Mouse (Mus musculus): ENCODE measurements around the gene Fnip2. TPM values are rescaled to one million over a fixed set of nuclear protein-coding genes. Genes with fewer than 3 reads are reported as not detected.
"Not testable (repeated sequence)": the region's sequence is repeated elsewhere in the genome, so short reads cannot be mapped to it uniquely, and the experiment has no call there.

The Fnip2 gene
- polyA plus RNA-seq, 1 experiment from 2014 or later, result 9.4 TPM

DNA sequence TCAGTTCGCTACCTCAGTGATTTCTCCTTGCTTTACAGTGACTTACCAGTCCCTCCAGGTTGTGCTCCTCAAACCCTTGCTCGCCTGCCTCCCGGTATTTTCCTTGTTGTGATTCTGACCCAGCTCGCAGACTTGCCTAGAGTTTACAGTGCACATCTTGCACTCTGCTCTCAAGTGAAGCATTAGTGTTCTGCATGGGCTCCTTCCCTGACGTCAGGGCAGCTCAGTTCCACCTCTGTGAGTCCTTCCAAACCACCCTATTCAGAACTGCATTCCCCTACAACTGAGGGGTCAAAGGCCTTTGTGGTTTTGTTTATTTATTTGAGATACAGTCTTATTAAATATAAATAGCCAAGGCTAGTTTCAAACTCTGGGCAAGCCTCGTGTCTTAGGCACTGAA lies 10.6 kb upstream of the Fnip2 start:
- WGBS, result 74% methylated on average over 6 of the region's 6 CpGs
- no peak overlapping the region for H3K4me3 ChIP-seq (ENCODE audit: low read depth, low read length)
- H3K27me3 ChIP-seq (ENCODE audit: control insufficient read depth, insufficient read depth, low read length), result no peaks in the 10 kb centered on the region
- H3K27ac ChIP-seq (ENCODE audit: low read depth, low read length), result no peak overlapping the region
- no peaks in the 10 kb centered on the region for H3K9me3 ChIP-seq (ENCODE audit: control insufficient read depth, low read length)
- H3K36me3 ChIP-seq (ENCODE audit: control insufficient read depth, insufficient read depth, low read length), result no peaks in the 10 kb centered on the region
- H3K4me2 ChIP-seq (ENCODE audit: low read depth, low read length, severe bottlenecking), result no peak overlapping the region
- DNase-seq (ENCODE audit: low spot score), result no peak
- H3K9ac ChIP-seq (ENCODE audit: low read length), result no peak overlapping the region
- H3K4me1 ChIP-seq (replicated peaks; ENCODE audit: control insufficient read depth, insufficient read depth, low read length), result no peaks in the 10 kb centered on the region; the same call in 1 of the 2 replicates
- no peak for ATAC-seq (replicated peaks; ENCODE audit: low FRiP score)

DNA sequence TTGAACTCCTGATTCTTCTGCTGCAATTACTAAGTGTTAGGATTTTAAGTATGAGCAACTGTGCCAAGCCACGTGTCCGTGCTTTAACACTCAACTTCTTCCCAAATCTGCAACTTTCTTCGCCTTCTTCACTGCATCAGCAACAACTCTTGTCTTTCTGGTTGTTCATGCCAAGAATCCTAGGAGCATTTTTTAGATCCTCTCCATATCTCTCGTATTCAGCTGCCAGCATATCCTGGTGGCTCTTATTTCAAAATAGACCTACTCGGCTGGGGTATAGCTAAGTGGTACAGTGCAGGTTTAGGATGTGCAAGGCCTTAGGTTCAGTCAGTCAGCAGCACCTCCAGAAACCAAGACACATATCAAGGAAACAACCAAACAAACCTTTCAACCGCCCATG lies 10.0 kb upstream of the Fnip2 start:
- 88% methylated on average over 6 of the region's 6 CpGs for WGBS
- no peak for ATAC-seq (replicated peaks; ENCODE audit: low FRiP score)

DNA sequence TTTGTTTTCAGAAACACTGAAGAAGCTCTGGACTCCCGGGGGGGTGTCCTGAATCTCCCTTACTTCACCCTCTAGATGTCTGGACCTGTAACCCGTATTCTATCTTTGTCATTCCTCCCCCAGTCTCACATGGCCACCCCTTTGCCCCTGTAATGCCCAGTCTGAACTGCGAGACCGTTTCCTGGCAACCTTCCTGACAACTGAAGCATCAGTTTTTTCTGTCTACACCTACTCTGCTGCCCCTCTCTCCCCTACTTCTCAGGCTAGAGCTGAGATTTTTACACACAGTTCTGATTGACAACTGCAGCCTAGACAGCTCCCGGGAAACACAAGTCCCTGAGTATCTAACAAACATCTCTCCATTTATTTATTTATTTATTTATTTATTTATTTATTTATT lies 9.3 kb upstream of the Fnip2 start:
- Histone ChIP-seq H3K4me1 (replicated peaks; ENCODE audit: control insufficient read depth, insufficient read depth, low read length) (no peaks in the 10 kb centered on the region; the same call in 1 of the 2 replicates), H3K27me3 (ENCODE audit: control insufficient read depth, insufficient read depth, low read length) (no peaks in the 10 kb centered on the region), H3K9me3 (ENCODE audit: control insufficient read depth, low read length) (no peaks in the 10 kb centered on the region), H3K27ac (ENCODE audit: low read depth, low read length) (no peak overlapping the region), H3K9ac (ENCODE audit: low read length) (no peak overlapping the region), H3K36me3 (ENCODE audit: control insufficient read depth, insufficient read depth, low read length) (no peaks in the 10 kb centered on the region), H3K4me2 (ENCODE audit: low read depth, low read length, severe bottlenecking) (no peak overlapping the region), H3K4me3 (ENCODE audit: low read depth, low read length) (no peak overlapping the region)
- ATAC-seq (replicated peaks; ENCODE audit: low FRiP score) (no peak), DNase-seq (ENCODE audit: low spot score) (no peak)
- 48% methylated on average over 5 of the region's 5 CpGs for WGBS

More for the DNA sequence above, 10.0 kb upstream of the Fnip2 start:
- Histone ChIP-seq H3K4me1 (replicated peaks; ENCODE audit: control insufficient read depth, insufficient read depth, low read length) (no peaks in the 10 kb centered on the region; the same call in 1 of the 2 replicates), H3K9me3 (ENCODE audit: control insufficient read depth, low read length) (no peaks in the 10 kb centered on the region), H3K27ac (ENCODE audit: low read depth, low read length) (no peak overlapping the region), H3K36me3 (ENCODE audit: control insufficient read depth, insufficient read depth, low read length) (no peaks in the 10 kb centered on the region), H3K4me2 (ENCODE audit: low read depth, low read length, severe bottlenecking) (no peak overlapping the region), H3K9ac (ENCODE audit: low read length) (no peak overlapping the region), H3K27me3 (ENCODE audit: control insufficient read depth, insufficient read depth, low read length) (no peaks in the 10 kb centered on the region), H3K4me3 (ENCODE audit: low read depth, low read length) (no peak overlapping the region)
- DNase-seq (ENCODE audit: low spot score), result no peak

DNA sequence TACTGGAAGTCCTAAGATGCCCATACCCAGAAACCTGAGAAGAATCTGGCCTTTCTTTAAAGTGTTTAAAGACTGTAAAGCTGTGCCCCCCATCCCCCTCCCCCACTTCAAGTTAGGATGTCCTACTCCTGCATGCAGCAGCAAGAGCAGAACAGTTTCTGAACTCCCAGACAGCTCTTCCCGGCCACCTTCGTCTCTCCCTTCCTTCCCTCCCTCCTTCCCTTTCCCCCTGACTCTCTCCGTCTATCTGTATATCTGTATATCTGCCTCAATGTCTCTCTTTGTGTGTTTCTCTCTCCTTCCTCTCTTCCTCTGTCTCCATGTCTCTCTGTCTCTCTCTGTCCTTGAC lies 8.8 kb upstream of the Fnip2 start:
- no peaks in the 10 kb centered on the region; the same call in 1 of the 2 replicates for H3K4me1 ChIP-seq (replicated peaks; ENCODE audit: control insufficient read depth, insufficient read depth, low read length)
- no peaks in the 10 kb centered on the region for H3K9me3 ChIP-seq (ENCODE audit: control insufficient read depth, low read length)
- no peaks in the 10 kb centered on the region for H3K36me3 ChIP-seq (ENCODE audit: control insufficient read depth, insufficient read depth, low read length)
- H3K4me3 ChIP-seq (ENCODE audit: low read depth, low read length), result no peak overlapping the region
- no peak overlapping the region for H3K4me2 ChIP-seq (ENCODE audit: low read depth, low read length, severe bottlenecking)
- H3K27ac ChIP-seq (ENCODE audit: low read depth, low read length), result no peak overlapping the region
- no peak for ATAC-seq (replicated peaks; ENCODE audit: low FRiP score)
- no peaks in the 10 kb centered on the region for H3K27me3 ChIP-seq (ENCODE audit: control insufficient read depth, insufficient read depth, low read length)
- H3K9ac ChIP-seq (ENCODE audit: low read length), result no peak overlapping the region
- DNase-seq (ENCODE audit: low spot score), result no peak
- 27% methylated on average over 3 of the region's 3 CpGs for WGBS

DNA sequence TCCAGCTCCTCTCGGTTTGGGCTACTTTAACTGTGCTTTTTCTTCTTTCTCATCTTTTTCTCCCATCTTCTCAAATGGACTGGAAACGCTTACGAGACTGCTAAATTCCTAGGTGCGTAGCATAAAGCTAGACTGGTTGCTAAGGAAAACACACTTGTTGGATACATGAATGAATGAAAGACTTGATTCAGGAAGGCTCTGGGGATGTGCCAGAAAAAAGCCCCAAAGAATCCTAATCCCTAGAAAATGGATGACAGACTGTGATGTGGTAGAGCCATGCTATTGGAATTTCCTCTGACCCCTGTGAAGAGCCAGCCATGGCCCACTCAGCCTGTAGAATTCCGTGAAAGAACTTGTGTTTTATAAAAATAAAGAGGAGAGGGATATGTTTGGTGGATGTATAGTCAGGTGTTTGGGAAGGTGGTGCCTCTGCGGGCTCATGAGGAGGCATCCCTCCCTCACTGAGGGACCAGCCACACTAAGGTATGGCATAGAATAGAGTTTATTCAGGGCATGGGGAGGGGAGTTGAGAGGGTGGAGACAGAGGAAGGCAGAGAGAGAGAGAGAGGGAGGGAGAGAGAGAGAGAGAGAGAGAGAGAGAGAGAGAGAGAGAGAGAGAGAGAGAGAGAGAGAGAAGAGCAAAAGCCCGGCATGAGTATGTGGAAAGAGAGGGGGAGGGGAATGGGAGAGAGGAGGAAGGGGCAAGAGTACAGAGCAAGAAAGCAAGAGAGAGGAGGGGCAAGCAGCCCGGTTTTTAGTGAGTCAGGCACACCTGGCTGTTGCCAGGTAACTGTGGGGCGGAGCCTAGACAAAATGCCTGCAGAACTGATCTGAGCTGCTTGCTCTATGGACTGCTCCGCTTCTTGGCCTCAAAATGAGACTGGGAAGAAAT lies 8.2 kb upstream of the Fnip2 start:
- no peaks in the 10 kb centered on the region; the same call in 1 of the 2 replicates for H3K4me1 ChIP-seq (replicated peaks; ENCODE audit: control insufficient read depth, insufficient read depth, low read length)
- no peak overlapping the region for H3K4me3 ChIP-seq (ENCODE audit: low read depth, low read length)
- H3K9ac ChIP-seq (ENCODE audit: low read length), result no peak overlapping the region
- no peaks in the 10 kb centered on the region for H3K9me3 ChIP-seq (ENCODE audit: control insufficient read depth, low read length)
- DNase-seq (ENCODE audit: low spot score), result no peak
- H3K36me3 ChIP-seq (ENCODE audit: control insufficient read depth, insufficient read depth, low read length), result no peaks in the 10 kb centered on the region
- H3K27me3 ChIP-seq (ENCODE audit: control insufficient read depth, insufficient read depth, low read length), result no peaks in the 10 kb centered on the region
- WGBS, result 22% methylated on average over 10 of the region's 10 CpGs
- no peak overlapping the region for H3K4me2 ChIP-seq (ENCODE audit: low read depth, low read length, severe bottlenecking)
- H3K27ac ChIP-seq (ENCODE audit: low read depth, low read length), result no peak overlapping the region
- peak; percentile 42; the same call in 1 of the 2 replicates for ATAC-seq (replicated peaks; ENCODE audit: low FRiP score)

DNA sequence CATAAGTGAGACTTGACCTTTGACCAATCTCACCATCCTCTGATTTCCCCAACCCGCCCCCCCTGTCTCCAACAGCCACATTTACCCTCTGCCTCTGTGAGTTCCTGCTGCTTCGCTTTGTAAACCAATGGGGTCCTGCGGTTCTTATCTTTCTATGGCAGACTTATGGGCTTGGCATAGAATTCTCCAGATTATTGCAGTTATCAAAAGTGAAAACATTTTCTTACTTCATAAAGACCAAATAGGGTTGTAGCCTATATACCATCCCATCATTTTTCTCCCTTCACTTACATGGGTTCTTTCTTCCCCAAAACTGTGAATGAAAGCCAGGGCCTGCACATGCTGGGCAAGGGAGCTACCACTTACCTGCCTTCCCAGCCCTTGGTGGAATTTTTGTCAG lies 6.7 kb upstream of the Fnip2 start:
- Histone ChIP-seq H3K4me2 (ENCODE audit: low read depth, low read length, severe bottlenecking) (no peak overlapping the region), H3K4me1 (replicated peaks; ENCODE audit: control insufficient read depth, insufficient read depth, low read length) (no peaks in the 10 kb centered on the region; the same call in 1 of the 2 replicates), H3K9me3 (ENCODE audit: control insufficient read depth, low read length) (no peaks in the 10 kb centered on the region), H3K9ac (ENCODE audit: low read length) (no peak overlapping the region), H3K36me3 (ENCODE audit: control insufficient read depth, insufficient read depth, low read length) (no peaks in the 10 kb centered on the region), H3K27me3 (ENCODE audit: control insufficient read depth, insufficient read depth, low read length) (no peaks in the 10 kb centered on the region), H3K27ac (ENCODE audit: low read depth, low read length) (no peak overlapping the region), H3K4me3 (ENCODE audit: low read depth, low read length) (no peak overlapping the region)
- 82% methylated on average over 3 of the region's 3 CpGs for WGBS
- ATAC-seq (replicated peaks; ENCODE audit: low FRiP score), result no peak
- DNase-seq (ENCODE audit: low spot score), result no peak

DNA sequence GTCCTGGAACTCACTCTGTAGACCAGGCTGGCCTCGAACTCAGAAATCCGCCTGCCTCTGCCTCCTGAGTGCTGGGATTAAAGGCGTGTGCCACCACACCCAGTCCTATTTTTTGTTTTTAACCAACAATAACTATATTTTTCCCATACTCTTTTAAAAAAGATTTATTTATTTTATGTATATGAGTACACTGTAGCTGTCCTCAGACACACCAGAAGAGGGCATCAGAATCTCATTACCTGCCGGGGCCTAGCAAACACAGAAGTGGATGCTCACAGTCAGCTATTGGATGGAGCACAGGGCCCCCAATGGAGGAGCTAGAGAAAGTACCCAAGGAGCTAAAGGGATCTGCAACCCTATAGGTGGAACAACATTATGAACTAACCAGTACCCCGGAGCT lies 5.8 kb upstream of the Fnip2 start:
- not testable (repeated sequence) for DNase-seq (ENCODE audit: low spot score); H3K4me2 ChIP-seq (ENCODE audit: low read depth, low read length, severe bottlenecking); H3K27me3 ChIP-seq (ENCODE audit: control insufficient read depth, insufficient read depth, low read length); H3K36me3 ChIP-seq (ENCODE audit: control insufficient read depth, insufficient read depth, low read length); H3K9me3 ChIP-seq (ENCODE audit: control insufficient read depth, low read length); H3K4me1 ChIP-seq (replicated peaks; ENCODE audit: control insufficient read depth, insufficient read depth, low read length); H3K4me3 ChIP-seq (ENCODE audit: low read depth, low read length); H3K9ac ChIP-seq (ENCODE audit: low read length); ATAC-seq (replicated peaks; ENCODE audit: low FRiP score); H3K27ac ChIP-seq (ENCODE audit: low read depth, low read length)
- WGBS, result 93% methylated on average over 5 of the region's 5 CpGs

DNA sequence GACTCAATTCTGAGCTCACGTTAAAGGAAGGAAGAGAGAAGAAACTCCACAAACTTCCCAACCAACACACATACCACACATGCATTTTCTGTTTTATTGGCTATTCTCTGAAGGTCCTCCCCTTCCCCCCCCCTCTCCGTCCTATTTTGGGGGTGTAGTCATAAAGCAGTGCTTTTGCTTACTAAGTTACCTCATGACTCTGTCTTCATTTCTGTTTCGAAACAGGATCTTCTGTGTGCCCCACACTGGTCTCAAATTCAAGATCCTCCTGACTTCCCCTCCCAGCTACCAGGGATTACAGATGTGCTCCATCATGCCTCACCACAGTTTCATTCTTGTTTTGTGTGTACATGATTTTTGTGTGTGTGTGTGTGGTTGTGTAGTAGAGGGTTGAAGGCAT lies 4.8 kb upstream of the Fnip2 start:
- DNase-seq (ENCODE audit: low spot score) (no peak), ATAC-seq (replicated peaks; ENCODE audit: low FRiP score) (no peak)
- no peaks in the 10 kb centered on the region for H3K36me3 ChIP-seq (ENCODE audit: control insufficient read depth, insufficient read depth, low read length)
- H3K4me1 ChIP-seq (replicated peaks; ENCODE audit: control insufficient read depth, insufficient read depth, low read length), result no peaks in the 10 kb centered on the region; the same call in 1 of the 2 replicates
- H3K4me3 ChIP-seq (ENCODE audit: low read depth, low read length), result no peak overlapping the region
- H3K27me3 ChIP-seq (ENCODE audit: control insufficient read depth, insufficient read depth, low read length), result no peaks in the 10 kb centered on the region
- no peak overlapping the region for H3K4me2 ChIP-seq (ENCODE audit: low read depth, low read length, severe bottlenecking)
- H3K9me3 ChIP-seq (ENCODE audit: control insufficient read depth, low read length), result no peaks in the 10 kb centered on the region
- 74% methylated on average over 3 of the region's 3 CpGs for WGBS
- H3K27ac ChIP-seq (ENCODE audit: low read depth, low read length), result no peak overlapping the region
- H3K9ac ChIP-seq (ENCODE audit: low read length), result no peak overlapping the region

DNA sequence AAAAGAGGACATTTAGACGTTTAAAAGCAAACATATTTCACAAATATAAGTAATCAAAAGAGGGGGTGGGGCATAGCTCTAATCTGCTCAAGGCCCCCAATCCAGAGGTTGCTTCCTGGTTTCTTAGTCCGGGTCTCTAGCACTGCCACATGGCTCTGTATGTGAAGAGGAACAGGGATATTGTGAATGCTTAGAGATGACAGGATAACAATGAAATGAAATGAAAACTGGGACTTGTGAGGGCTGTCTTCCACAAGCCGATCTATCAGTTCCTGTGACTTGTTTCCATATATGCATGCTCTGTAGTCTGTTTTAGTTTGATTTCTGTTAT lies 1.7 kb upstream of the Fnip2 start:
- H3K27me3 ChIP-seq (ENCODE audit: control insufficient read depth, insufficient read depth, low read length), result no peaks in the 10 kb centered on the region
- no peak overlapping the region for H3K4me2 ChIP-seq (ENCODE audit: low read depth, low read length, severe bottlenecking)
- no peaks in the 10 kb centered on the region for H3K9me3 ChIP-seq (ENCODE audit: control insufficient read depth, low read length)
- ATAC-seq (replicated peaks; ENCODE audit: low FRiP score) (no peak), DNase-seq (ENCODE audit: low spot score) (no peak)
- no peak overlapping the region for H3K4me3 ChIP-seq (ENCODE audit: low read depth, low read length)
- WGBS, result 87% methylated on average over 3 of the region's 3 CpGs
- H3K27ac ChIP-seq (ENCODE audit: low read depth, low read length), result no peak overlapping the region
- H3K36me3 ChIP-seq (ENCODE audit: control insufficient read depth, insufficient read depth, low read length), result no peaks in the 10 kb centered on the region
- H3K9ac ChIP-seq (ENCODE audit: low read length), result no peak overlapping the region
- peaks cover 3% of the 10 kb centered on the region for H3K4me1 ChIP-seq (replicated peaks; ENCODE audit: control insufficient read depth, insufficient read depth, low read length)

Measured in forebrain, embryonic 11.5 days (tissue).